Mouse (Mus musculus) testis, postnatal 10 days (tissue): ENCODE measurements at regions not wholly inside any gene's neighbourhood (a gene's known extent, or its start where the extent isn't known, plus 50 kb on each side); places are given as distances from the start of the nearest gene placed in this dataset.

Experiments
- DNase-seq: peaks from one replicate; pipeline ENCODE4 v3.0.0; 2021; ENCODE audit warnings: low spot score

- DNase-seq: no peak
These were observed 846.6 kb downstream of the Adgrl2 start for GRCm38 (mm10) chr3:148143776-148144175.

- no peak for DNase-seq
These were observed 853.5 kb downstream of the Adgrl2 start for GRCm38 (mm10) chr3:148136791-148137251.

- no peak for DNase-seq
These were observed 855.7 kb downstream of the Adgrl2 start for GRCm38 (mm10) chr3:148134646-148135045.

GRCm38 (mm10) chr3:148115576-148115975 is 874.8 kb downstream of the Adgrl2 start:
- no peak for DNase-seq

- no peak for DNase-seq
These were observed 878.2 kb downstream of the Adgrl2 start for GRCm38 (mm10) chr3:148112204-148112603.

GRCm38 (mm10) chr3:148107031-148107430 is 883.3 kb downstream of the Adgrl2 start:
- DNase-seq: no peak

GRCm38 (mm10) chr3:148093930-148094329 is 896.4 kb downstream of the Adgrl2 start:
- DNase-seq: no peak

- no peak for DNase-seq
These were observed 914.5 kb downstream of the Adgrl2 start for GRCm38 (mm10) chr3:148075841-148076240.

GRCm38 (mm10) chr3:148066701-148067100 is 923.7 kb downstream of the Adgrl2 start:
- no peak for DNase-seq

GRCm38 (mm10) chr3:148056074-148056473 is 934.3 kb downstream of the Adgrl2 start:
- DNase-seq: no peak

GRCm38 (mm10) chr3:148052516-148052915 is 937.8 kb downstream of the Adgrl2 start:
- DNase-seq: no peak

- DNase-seq: no peak
These were observed 942.1 kb downstream of the Adgrl2 start for GRCm38 (mm10) chr3:148048247-148048646.

- DNase-seq: no peak
These were observed 957.8 kb downstream of the Adgrl2 start for GRCm38 (mm10) chr3:148032532-148032931.

GRCm38 (mm10) chr3:148005831-148006230 is 984.5 kb downstream of the Adgrl2 start:
- no peak for DNase-seq

- no peak for DNase-seq
These were observed 986.3 kb downstream of the Adgrl2 start for GRCm38 (mm10) chr3:148004006-148004405.

- no peak for DNase-seq
These were observed 990.9 kb downstream of the Adgrl2 start for GRCm38 (mm10) chr3:147999330-147999953.

GRCm38 (mm10) chr3:147991738-147992137 is 998.6 kb downstream of the Adgrl2 start:
- no peak for DNase-seq

GRCm38 (mm10) chr3:147990831-147991230 is 999.5 kb downstream of the Adgrl2 start:
- no peak for DNase-seq

- DNase-seq: no peak
These were observed 1007.5 kb downstream of the Adgrl2 start for GRCm38 (mm10) chr3:147982831-147983230.

GRCm38 (mm10) chr3:147981621-147982020 is 1008.7 kb downstream of the Adgrl2 start:
- no peak for DNase-seq

GRCm38 (mm10) chr3:147976579-147976978 is 1013.8 kb downstream of the Adgrl2 start:
- DNase-seq: no peak

- no peak for DNase-seq
These were observed 1014.3 kb downstream of the Adgrl2 start for GRCm38 (mm10) chr3:147976069-147976468.

GRCm38 (mm10) chr3:147975500-147975899 is 1014.9 kb downstream of the Adgrl2 start:
- no peak for DNase-seq

- DNase-seq: no peak
These were observed 1015.8 kb downstream of the Adgrl2 start for GRCm38 (mm10) chr3:147974515-147974914.
